Mouse (Mus musculus) layer of hippocampus, adult 8-10 months (tissue): ENCODE measurements around the gene Gm5286. TPM values are rescaled to one million over a fixed set of nuclear protein-coding genes. Genes with fewer than 3 reads are reported as not detected.
"Not testable (repeated sequence)": the region's sequence is repeated elsewhere in the genome, so short reads cannot be mapped to it uniquely, and the experiment has no call there.

Experiments used
- DNase-seq, 2 experiments: peaks; one replicate each; pipeline ENCODE4 v3.0.0; 2022; ENCODE audit warnings: low spot score in 2 of 2
- total RNA-seq, 4 experiments: library from RNA; stranded (reverse); gene quantifications; 2 replicates each; pipeline ENCODE4 v1.2.4; 2022

Gm5286 gene
- not detected for total RNA-seq

- DNase-seq = not testable (repeated sequence)
Measured at GRCm38 (mm10) chr3:94196414-94196813, at the start of gene Gm5286. TSS of gene Gm5286 (plus strand) at chr3:94196714.

GRCm38 (mm10) chr3:94167351-94167750 is 29.2 kb upstream of the Gm5286 start:
- DNase-seq = not testable (repeated sequence)

- DNase-seq = not testable (repeated sequence)
Measured at GRCm38 (mm10) chr3:94178093-94178492, 18.4 kb upstream of the Gm5286 start, which contains the start of gene Gm10696. TSS of gene Gm10696 (minus strand) at chr3:94178193.

Other genes starting within 250 kb of the Gm5286 start
- gene Tdpoz5, start 235.4 kb upstream of the Gm5286 start, total RNA-seq = not detected
- gene Gm9125, start 141.8 kb upstream of the Gm5286 start, total RNA-seq = not detected
- gene Gm10697, start 124.1 kb upstream of the Gm5286 start, total RNA-seq = not detected
- under 1 TPM in 1 of 4 experiments, not detected in 3; 0.16 TPM for gene Gm10696, start 18.5 kb upstream of the Gm5286 start, total RNA-seq
- not detected for gene Gm4778, start 67.3 kb downstream of the Gm5286 start, total RNA-seq
- 10 to 100 TPM; 23.8 to 30.2 (median 25.9) TPM for gene Them4, start 113.4 kb downstream of the Gm5286 start, total RNA-seq
- gene Them5, start 145.4 kb downstream of the Gm5286 start, total RNA-seq = not detected
- gene C2cd4d, start 165.7 kb downstream of the Gm5286 start, total RNA-seq = under 1 TPM in 3 of 4 experiments, not detected in 1; 0.34 to 0.58 (median 0.56) TPM
- gene Rorc, start 176.1 kb downstream of the Gm5286 start, total RNA-seq = 1 to 10 TPM; 1.2 to 2.8 (median 2.1) TPM
- 1 to 10 TPM in 2 of 4 experiments, under 1 TPM in 2; 0.64 to 1.1 (median 1.0) TPM for gene Lingo4, start 201.8 kb downstream of the Gm5286 start, total RNA-seq
- 10 to 100 TPM; 40.9 to 46.6 (median 46.0) TPM for gene Tdrkh, start 216.6 kb downstream of the Gm5286 start, total RNA-seq
- 10 to 100 TPM; 34.8 to 42.3 (median 40.2) TPM for gene Mrpl9, start 246.6 kb downstream of the Gm5286 start, total RNA-seq
- gene Oaz3, start 247.2 kb downstream of the Gm5286 start, total RNA-seq = under 1 TPM in 1 of 4 experiments, not detected in 3; 0.52 TPM